Mouse (Mus musculus): ENCODE measurements around the gene Tnfrsf11a.
"Not testable (repeated sequence)": the region's sequence is repeated elsewhere in the genome, so short reads cannot be mapped to it uniquely, and the experiment has no call there.

Gene Tnfrsf11a

DNA sequence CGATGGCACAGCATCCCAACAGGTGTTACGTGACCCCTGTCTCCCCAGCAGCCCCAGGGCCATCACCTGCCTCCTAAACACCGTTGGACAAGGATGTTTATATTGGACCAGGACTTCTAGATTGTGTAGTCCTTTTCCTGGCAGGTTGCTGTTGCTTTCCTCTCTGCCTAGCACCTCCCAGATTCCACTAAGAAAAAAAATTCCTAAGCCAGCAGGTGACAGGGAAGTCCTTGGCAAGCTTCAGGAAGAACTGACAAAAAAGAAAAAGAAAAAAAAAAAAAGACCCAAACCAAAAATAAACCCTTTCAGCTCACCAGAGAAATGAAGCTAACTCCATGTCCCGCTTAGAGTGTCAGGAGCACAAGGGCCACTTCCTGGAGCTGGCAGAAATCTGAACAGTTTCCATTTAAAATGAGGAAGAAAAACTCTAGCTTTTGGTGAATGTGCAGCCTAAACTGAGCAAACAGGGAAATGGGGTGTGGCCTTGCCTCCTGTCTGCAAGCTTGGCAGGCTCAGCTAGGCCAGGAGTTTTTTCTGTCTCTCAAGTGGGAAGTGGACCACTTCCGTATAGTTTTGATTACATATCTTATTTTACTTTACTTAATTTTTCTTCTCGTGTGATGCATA, 6.3 kb downstream of the Tnfrsf11a start:
- DNase-seq = no peak

DNA sequence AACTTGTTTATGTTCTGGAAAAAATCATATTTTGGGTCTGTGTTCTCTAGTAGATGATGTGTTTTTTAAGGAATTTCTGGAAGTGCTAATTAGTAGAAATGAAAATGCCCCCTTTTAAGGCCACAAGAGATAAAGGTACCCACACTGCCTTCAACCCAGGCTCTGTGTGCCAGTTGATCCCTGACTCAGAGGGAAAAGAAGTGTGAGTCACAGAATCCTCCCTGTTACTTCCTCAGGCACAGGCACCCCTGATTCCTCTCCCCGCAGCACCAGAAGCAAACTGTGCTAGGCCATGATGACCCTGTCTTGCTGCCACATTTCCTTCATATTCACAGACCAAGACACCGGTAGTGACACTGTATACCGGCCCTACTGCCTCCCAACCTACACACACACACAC, 9.6 kb downstream of the Tnfrsf11a start:
- no peak for DNase-seq

DNA sequence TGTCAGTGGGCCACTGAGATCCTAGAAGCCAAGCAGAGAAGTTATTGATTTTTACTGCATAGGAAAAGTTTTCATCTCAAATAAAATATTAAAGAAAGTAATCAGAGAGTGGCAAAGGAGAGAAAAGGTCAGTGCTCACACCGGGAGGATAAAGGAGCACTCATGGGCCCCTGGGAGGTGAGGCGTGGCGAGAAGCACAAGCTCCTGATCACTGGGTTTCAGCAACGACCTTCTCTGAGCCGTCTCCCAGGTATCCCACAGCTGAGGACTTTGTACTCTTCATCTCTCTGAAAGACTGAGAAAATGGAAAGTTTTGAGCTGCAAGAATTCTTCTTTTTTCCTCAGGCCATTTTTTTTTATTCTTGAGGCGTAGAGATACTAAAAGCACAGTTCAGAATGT, 14.2 kb downstream of the Tnfrsf11a start:
- DNase-seq = no peak

DNA sequence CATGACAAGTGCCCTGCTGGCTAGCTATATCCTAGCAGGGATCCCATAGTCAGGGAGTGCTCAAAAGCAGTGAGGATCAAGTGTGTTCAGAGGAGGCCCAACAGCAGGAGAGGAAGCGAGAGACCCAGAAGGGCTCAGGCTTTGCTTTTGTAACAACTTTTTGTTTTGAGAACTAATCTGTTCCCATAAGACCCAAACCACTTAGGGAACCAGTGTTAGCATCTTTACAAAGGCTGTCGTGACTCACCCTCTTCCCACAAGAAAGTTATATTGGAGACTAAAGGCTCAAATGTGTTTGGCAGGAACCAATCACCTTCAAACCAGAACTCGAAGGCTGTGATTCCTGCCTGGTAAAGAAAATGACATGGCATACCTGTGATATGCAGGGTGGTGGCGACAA, 15.2 kb downstream of the Tnfrsf11a start:
- no peak for DNase-seq

DNA sequence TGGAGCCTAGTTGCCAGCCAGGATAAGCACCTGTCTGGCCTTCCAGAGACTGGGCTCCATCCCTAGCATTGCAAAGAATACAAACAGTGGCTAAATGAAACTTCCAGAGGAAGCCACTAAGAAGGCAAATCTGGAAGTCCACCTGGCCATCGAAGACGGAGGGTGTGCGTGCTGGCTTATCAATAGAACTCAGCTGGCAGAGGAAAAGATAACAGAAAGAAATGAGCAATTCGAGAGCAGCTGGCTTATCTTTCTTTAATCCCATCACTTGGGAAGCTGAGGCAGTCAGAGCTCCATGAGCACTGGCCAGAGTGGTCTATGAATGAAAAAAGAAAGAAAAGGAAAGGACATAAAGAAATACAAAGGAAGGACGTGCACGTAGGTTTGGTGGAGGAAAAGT, 20.1 kb downstream of the Tnfrsf11a start:
- no peak for DNase-seq

DNA sequence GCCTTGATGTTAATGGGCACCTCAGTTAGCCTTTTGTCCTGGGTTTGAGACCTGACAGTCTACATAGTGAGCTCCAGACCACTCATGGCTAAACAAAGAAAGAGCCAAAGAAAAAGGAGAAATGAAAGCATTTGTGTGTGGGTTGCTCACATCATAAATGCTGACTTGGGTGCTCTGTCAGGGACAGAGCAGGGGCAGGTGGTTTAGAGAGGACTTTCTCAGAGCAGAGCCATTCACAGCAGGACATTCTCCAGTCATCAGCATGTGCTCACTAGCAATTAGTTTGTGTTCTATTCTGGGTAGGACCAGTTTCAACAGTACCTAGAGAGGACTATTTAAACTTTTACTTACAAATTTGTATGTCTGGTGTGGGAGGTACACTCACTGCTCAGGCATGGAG, 20.7 kb downstream of the Tnfrsf11a start:
- DNase-seq = no peak

DNA sequence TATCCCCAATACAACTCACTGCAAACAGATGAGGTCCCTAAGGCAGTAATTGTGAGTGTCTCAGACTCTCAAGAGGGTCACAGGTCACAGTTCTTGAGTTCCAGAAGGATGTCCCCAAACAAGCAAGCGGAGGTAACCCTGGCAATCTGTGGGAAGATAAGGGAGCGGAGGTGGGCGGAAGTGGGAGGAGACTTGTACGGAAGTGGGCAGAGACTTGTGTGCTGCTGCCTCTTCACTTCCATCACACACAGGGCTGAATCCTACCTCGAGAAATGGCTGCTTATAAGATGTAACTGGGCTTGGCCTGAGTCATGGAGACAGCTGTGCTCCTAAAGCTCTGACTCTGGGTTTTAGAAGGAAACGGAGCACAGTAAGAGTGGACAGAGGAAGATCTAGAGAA, 22.4 kb downstream of the Tnfrsf11a start:
- no peak for DNase-seq

DNA sequence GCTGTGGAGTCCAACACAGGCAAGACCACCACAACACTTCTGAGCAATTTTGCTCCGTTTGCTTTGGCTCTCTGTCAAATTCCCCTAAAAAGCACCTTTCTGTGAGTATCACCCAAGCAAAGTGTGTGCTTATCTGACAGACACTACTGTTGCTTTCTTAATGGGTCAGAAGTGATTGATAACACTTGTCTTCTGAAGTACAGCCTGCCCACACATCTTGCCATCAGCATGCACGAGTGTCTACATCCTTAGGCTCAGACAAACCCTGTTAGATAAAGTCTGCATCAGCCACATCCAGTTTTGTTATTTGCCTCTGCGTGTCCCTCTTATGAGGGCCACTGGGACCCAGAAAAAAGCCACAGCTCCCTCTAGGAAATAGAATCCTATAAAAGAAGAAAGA, 23.8 kb downstream of the Tnfrsf11a start:
- DNase-seq = no peak

DNA sequence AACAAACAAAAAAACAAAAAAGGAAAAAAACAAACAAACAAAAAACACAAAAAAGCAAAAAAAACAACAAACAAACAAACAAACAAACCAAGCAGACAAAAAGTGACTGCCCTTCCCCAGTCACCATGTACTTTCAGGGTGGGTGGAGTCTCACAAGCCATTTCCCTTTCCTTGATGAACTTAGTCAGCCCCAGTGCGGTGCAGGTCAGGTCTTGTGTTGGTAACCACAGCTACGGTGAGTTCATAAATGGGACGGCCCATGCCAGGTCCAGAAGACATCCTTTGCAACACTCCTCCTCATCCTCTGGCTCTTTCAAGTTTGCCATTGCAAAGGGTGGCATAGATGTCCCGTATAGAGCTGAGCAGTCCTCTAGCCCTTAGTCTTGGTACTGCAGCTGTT, 25.0 kb downstream of the Tnfrsf11a start:
- DNase-seq = no peak

DNA sequence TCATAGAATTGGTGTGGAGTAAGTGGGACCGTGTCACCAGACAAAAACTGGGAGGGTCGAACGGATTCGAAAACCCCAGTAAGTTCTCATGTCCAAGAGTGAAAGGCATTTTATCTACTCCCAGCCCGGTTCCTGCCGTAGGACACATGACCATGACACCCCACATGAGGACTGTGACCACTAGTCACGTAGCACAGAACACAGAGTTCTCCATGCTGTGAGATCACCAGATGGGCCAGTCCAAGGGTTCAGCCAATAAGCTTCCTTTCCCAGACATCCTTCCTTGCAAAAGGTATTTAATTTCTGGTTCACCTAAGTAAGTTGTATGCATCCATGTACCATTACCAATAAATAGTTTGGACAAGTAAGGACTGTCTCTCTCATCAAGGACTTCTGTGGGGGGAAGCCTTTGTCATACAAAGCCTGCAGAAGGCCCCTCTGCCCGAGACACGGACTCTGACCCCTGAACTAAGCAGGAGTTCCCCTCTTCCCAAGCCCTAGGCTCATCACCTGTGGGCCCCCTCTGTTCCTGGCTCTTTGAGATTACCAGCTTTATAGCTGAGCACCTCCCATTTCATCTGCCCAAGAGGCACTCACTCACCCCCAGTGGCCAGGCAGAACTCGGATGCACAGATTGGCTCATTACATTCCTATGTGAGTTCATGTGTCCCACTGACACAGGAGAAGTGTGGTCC, 26.7 kb downstream of the Tnfrsf11a start:
- no peak for DNase-seq

DNA sequence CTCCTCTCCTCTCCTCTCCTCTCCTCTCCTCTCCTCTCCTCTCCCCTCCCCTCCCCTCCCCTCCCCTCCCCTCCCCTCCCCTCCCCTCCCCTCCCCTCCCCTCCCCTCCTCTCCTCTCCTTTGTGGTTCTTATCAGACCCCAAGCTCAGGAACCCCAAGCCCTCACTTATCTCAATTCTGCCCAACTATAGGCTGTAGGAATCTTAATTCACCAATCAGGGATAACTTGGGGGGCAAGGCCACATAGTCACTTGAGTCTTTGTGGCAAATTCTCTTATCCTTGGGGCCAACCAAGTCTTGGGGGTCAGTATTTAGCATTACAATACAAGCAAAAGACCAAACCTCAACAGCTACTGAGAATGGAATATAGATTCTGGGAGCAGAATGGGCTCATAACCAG, 31.5 kb downstream of the Tnfrsf11a start:
- DNase-seq = not testable (repeated sequence)

DNA sequence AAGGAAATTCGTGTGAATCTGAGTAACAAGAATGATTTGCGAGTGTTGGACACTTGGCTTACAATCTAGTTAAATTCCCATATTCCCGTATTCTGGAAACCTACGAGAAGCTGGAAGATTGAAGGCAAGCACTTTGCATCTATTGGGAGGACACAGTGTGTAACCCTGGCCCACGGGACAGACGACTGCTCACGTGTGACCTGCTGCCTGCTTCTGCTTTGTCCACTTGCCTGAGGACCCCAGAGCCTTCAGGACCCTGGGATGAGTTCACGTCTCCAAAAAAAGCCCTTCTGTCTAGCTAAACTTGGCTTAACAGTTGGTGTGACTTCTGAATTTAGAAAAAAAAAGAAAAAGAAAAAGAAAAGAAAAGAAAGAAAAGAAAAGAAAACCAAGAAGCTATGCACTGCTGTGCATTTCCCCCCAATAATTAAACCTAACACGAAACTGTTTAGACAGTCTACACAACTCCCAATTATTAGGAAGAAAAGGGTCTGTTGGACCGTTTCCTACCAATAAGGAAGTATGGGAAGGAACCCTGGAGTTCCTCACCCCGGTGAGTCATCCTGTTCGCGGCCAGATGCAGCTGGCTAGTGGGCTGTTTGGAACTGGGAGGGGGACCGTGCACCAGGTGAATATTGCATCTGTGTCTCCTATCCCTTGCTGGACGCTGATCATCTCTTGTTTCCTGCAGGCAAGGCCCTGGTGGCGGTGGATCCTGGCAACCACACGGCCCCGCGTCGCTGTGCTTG, 32.6 kb downstream of the Tnfrsf11a start:
- no peak for DNase-seq

DNA sequence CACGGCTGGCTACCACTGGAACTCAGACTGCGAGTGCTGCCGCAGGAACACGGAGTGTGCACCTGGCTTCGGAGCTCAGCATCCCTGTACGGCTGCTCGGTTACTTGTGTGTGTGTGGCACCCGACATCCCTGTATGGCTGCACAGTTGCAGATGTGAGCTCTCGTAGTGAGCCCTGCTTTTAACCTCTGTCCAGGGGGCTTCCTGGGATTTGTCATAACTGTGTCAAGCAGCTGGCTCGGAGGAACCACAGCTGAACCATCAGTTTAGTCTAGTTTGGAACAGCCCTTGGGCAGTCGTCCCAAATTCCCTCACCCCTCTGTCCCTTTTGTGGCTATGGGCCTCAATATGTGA, 33.2 kb downstream of the Tnfrsf11a start:
- DNase-seq = no peak

DNA sequence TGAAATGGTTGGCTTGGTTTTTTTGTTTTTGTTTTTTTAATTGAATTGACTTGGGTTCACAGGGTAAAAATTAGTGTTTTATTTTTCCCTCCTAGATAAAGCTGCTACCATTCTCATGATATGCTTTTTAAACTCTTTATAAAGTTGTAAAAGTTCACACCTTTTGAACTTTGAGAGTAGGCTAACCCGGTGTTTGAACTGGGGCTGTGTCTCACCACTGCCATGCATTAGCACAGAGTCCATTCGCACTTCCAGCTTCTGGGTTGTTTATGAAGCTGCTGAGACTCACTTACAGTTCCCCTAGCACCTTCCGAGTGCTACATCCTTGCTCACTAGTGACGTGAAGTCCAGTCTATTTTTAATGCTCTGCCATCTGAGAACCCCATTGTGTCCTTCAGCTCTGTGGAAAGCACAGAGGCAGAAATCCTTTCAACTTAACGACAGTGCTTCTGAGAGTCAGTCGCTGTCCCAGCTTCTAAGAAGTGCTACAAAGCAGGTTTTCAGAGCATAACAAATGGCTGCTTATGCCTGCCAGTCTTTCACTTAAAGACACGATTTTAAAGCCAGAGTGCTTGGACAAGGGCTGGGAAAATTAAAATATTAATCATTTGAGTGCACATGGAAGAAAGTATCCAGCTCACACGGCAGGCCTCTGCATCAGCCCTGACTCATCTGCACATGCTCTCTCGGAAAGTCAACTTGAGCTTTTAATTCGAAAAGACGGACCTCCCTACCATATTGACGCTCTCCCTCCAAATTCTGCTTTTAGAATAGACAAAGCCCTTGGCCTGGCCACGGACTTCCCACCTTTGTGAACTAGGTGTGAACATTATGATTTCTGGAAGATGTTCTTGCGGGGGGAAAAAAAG, 34.1 kb downstream of the Tnfrsf11a start:
- DNase-seq = no peak

DNA sequence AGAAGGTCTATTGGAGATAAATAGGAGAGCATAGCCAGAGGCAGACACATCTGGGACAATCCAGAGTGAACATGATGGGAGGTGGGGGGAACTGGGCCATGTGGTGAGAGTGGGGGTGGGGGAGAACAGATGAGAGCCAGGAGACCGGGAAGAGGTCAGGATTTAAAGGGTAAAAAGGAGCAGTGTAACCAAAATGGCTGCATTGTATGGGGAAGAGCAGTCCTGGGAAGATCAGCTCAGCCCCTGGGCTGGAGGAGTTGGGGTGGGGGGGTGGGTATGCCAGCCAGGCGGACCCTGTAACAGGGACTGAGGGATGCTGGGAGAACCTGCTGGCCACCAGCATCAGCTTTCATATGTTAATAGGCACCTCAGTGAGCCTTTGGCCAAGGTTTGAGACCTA, 34.8 kb downstream of the Tnfrsf11a start:
- DNase-seq = no peak

DNA sequence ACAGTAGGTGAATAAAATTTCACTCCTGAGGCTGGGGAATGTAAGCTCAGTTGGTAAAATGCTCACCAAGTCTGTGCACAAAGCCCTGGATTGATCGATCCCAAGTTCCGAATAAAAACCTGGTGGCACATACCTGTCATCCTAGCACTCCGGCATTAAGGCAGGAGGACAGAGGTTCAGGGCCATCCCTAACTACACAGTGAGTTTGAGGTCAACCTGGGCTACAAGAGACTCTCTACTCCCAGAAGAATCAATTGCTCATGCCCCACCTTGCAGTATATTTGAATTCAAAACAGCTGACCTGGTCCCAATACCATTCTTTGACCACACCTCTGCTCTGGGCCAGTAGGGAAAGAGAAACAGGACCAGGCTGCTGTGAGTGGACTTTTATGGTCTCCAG, 35.2 kb downstream of the Tnfrsf11a start:
- DNase-seq = no peak

DNA sequence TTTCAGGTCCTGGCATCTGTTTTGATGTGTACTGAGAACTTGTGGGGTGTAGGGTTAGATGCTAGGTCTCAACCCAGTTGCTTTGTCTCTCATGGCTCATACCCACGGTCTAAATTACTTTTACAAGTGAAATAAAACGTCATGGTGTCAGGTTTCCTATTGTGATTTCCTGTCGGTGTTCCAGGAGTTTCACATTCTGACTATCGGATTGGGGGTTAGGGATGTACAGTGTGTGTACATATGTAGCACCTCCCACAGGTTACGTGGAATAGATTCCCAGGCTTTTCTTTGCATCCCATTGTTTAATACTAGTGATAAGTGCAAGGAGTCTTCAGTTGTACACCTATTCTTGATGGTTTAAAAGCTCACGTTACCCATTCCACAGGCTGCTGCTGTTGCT, 38.5 kb downstream of the Tnfrsf11a start:
- DNase-seq = no peak

DNA sequence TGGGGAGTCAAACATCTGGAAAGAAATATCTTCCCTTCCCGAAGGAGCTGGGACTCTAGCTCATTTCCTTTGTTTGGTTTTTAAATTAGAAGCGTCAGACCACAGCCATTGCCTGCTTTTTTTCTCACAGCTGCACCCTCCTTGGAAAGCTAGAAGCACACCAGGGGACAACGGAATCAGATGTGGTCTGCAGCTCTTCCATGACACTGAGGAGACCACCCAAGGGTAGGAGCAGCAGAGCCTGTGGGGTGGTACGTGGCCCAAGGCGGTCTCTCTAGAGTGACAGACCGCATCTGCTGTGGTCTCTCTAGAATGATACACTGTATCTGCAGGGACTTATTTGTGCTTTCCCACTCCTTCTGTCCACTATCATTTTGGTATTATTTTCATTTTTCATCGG, 39.2 kb downstream of the Tnfrsf11a start:
- DNase-seq = no peak

DNA sequence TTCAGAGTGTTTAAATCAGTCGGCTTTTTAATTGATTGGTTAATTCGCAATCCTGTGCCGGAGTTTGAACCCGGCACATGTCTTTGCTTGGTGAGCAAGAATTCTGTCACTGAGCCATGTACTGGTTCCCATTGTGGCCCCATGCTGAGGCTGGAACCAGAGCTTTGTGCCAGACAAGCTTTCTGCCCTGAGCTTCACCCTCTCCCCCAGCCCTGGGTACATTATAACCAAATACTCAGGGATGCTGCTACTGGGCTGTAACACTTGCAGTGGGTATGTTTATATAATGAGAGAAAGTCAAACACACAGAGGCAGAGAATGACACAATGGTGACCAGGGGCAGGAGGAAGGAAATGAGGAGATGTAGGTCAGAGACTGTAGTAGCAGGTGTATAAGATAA, 43.8 kb downstream of the Tnfrsf11a start:
- DNase-seq = no peak

DNA sequence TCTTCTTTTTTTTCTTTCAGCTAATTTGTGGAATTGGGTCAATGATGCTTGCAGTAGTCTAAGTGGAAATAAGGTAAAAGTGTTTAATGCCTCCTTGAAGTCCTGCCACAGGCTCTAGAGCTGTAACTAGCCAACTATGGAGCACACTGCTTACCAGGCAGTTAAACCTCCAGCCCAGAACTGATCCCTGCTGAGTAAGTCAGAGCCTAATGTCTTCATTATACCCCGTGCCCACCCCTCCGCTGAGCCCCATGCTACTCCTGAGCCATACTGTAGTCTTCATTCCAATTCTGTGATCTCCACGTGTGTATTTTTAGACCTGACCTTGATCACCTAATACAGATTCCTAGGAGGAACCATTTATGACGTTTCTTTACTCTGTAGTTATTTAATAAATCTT, 44.5 kb downstream of the Tnfrsf11a start:
- DNase-seq = no peak

DNA sequence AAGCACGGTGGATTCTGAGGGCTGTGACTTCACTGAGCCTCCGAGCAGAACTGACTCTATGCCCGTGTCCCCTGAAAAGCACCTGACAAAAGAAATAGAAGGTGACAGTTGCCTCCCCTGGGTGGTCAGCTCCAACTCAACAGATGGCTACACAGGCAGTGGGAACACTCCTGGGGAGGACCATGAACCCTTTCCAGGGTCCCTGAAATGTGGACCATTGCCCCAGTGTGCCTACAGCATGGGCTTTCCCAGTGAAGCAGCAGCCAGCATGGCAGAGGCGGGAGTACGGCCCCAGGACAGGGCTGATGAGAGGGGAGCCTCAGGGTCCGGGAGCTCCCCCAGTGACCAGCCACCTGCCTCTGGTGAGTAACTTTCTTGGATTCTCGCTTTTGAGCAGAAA, 46.9 kb downstream of the Tnfrsf11a start:
- DNase-seq = no peak

DNA sequence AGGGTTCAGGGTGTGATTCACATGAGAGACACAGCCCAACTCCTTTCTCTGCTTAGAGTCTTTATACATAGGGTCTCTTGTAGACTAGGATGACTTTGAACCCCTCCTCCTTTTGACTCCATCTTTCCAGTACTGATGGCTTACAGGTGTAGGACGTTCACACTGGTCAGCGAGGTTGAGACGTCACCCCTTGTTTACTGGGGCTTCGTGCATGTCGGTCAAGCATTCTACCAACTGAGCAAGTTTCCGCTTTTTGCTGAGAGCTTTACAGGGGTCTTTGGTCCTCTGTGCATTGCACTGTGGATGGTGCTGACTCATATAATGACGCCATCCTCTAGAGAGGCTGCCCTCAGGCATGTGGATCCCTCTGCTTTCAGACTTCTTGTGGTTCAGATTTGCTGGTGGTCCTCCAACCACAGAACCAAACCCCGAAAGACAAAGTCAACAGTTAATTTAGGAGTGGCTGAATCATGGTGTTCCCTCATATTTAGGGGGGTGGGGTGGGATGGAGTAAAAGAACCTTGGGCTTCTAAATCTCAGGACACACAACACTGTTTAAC, 47.3 kb downstream of the Tnfrsf11a start:
- DNase-seq = no peak

DNA sequence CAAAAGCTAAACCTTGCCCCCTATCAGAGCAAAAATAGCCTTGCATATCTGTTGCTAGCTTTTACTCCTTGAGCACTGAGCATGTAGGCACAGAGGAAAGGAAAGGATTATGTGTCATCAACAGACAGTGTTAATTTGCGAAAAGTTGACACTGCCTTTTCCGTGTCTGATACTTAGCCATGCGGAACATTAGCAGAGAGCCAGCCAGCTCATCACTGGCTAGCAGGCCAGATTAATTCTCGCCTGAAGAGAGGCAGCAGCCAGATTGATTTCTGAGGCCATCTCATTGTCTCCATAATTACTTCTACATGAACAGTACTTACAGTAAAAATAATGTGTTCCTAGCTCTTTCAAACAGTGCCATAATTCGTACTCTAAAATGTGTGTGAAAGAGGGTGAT, 48.7 kb downstream of the Tnfrsf11a start:
- no peak for DNase-seq
